Mouse (Mus musculus) intestine, embryonic 14.5 days (tissue): ENCODE data around the gene Armc9. TPM values are rescaled to one million over a fixed set of nuclear protein-coding genes. Genes with fewer than 3 reads are reported as not detected.

ENCODE experiments used
- ATAC-seq: fragments of 200-750 bp; cut with Nextera tagmentation; replicated peaks from 2 replicates; pipeline ENCODE4 v1.8.0; 2017; ENCODE audit warnings: low read depth, moderate number of reproducible peaks, moderate TSS enrichment, moderate library complexity; ENCODE audit not compliant: low FRiP score, low TSS enrichment
- DNase-seq: peaks from one replicate; pipeline ENCODE4 v3.0.0-alpha.2; 2018; ENCODE audit warnings: low spot score
- H3K27ac ChIP-seq: fragments of 300-500 bp; sonication (generic); 2 replicates; pipeline ENCODE4 v1.5.1; 2014; ENCODE audit warnings: low read depth, mild to moderate bottlenecking, control low read depth
- H3K27me3 ChIP-seq: fragments of 300-500 bp; sonication (generic); replicated peaks from 2 replicates; pipeline ENCODE4 v1.6.1; 2014; ENCODE audit warnings: low read length, control low read depth; ENCODE audit not compliant: control insufficient read depth, insufficient read depth
- H3K36me3 ChIP-seq: fragments of 300-500 bp; sonication (generic); 2 replicates; pipeline ENCODE4 v1.6.1; 2014; ENCODE audit warnings: low read length, control low read depth; ENCODE audit not compliant: control insufficient read depth, insufficient read depth
- H3K4me1 ChIP-seq: fragments of 300-500 bp; sonication (generic); replicated peaks from 2 replicates; pipeline ENCODE4 v1.6.1; 2014; ENCODE audit warnings: low read length, control low read depth, mixed read lengths; ENCODE audit not compliant: control insufficient read depth, insufficient read depth
- H3K4me2 ChIP-seq: fragments of 300-500 bp; sonication (generic); 2 replicates; pipeline ENCODE4 v1.6.1; 2014; ENCODE audit warnings: low read length
- H3K4me3 ChIP-seq: fragments of 300-500 bp; sonication (generic); 2 replicates; pipeline ENCODE4 v1.5.1; 2014; ENCODE audit warnings: low read depth, low read length, control low read depth, mixed read lengths
- H3K9ac ChIP-seq: fragments of 300-500 bp; sonication (generic); 2 replicates; pipeline ENCODE4 v1.6.1; 2014; ENCODE audit warnings: mild to moderate bottlenecking, low read length
- H3K9me3 ChIP-seq: fragments of 300-500 bp; sonication (generic); 2 replicates; pipeline ENCODE4 v1.6.1; 2016; ENCODE audit warnings: low read length, control low read depth; ENCODE audit not compliant: control insufficient read depth
- WGBS: fragments of 180-500 bp; shearing (Covaris S2); extraction: QIAGEN DNeasy Blood & Tissue Kit; methylation state at CpG from one replicate; pipeline ENCODE4 v1.1.7; 2014; 5-methylcytosine and 5-hydroxymethylcytosine counted together
- polyA plus RNA-seq: library from polyadenylated mRNA; unstranded; fragments of >200 nt; fragmentation: Nextera tagmentation; extraction: Ambion mirVana; gene quantifications from 2 replicates; pipeline ENCODE4 v1.2.1, GENCODE M21; 2014

Armc9 gene
- polyA plus RNA-seq, 1 experiment from 2014 or later, result 19.1 TPM

DNA sequence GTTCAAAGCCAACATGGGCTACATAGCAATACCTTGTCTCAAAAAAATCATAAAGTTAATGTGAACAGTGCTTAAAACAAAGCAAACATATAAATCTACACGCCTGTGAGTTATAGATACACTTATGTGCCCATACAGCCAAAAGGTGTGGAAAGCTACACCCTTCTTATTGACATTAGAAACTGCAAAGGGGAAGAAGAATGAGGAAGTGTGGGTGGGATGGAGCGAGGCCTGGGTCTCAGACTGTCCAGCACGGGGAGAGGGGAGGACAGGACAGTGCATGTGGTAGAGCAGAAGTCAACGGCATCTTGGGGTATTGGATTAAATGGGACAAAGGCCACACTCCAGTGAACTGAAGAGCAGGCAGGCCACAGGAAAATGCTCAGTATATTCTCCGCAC, 61.8 kb downstream of the Armc9 start:
- no peaks in the 10 kb centered on the region for H3K4me1 ChIP-seq
- 84% methylated on average over 5 of the region's 5 CpGs for WGBS
- peaks cover 3% of the 10 kb centered on the region; the same call in 1 of the 2 replicates for H3K36me3 ChIP-seq
- H3K9ac ChIP-seq, result no peak overlapping the region
- no peak overlapping the region for H3K4me2 ChIP-seq
- no peak overlapping the region for H3K4me3 ChIP-seq
- ATAC-seq (no peak), DNase-seq (no peak)
- H3K27ac ChIP-seq, result no peak overlapping the region
- no peaks in the 10 kb centered on the region for H3K27me3 ChIP-seq
- H3K9me3 ChIP-seq, result no peaks in the 10 kb centered on the region

DNA sequence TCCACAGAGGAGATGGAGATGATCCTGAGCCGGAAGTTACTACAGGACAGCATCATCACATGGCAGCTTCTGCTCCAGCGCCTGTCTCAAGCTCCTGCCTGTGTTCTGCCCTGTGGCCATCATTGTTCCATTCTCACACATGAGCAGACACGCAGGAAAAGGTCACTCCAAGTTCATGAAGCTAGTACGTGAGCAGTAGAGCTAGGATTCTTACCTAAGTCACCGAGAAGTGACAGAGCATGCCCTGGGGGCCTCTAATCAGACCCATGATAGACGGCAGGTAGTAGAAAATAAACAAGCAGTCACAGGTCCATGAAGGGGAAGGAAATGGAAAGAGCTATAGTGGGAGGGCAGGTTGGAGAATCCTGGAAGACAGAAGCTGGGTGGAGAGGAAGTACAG, 63.4 kb downstream of the Armc9 start:
- Histone ChIP-seq H3K27me3 (no peaks in the 10 kb centered on the region), H3K27ac (no peak overlapping the region), H3K9ac (no peak overlapping the region), H3K4me1 (no peaks in the 10 kb centered on the region), H3K9me3 (no peaks in the 10 kb centered on the region), H3K4me2 (no peak overlapping the region), H3K4me3 (no peak overlapping the region), H3K36me3 (peaks cover 3% of the 10 kb centered on the region; the same call in 1 of the 2 replicates)
- ATAC-seq (no peak), DNase-seq (no peak)
- WGBS, result 48% methylated on average over 6 of the region's 6 CpGs

DNA sequence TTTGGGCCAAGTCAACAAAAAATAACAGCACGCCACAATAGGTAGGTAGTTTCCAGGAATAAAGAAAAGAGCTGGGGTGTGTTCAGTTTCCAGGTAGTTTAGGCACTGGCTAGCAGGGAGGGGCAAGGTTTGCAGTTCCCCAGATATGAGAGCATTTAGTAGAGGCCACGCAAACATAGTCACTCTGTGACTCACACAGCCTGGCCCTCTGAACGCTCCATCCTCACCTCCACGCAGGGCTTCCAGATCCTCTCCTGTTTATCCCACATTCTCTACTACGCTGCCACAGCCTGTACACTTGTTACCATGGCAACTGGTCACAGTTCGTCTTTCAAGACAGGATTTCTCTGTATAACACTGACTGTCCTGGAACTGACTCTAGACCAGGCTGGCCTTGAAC, 70.6 kb downstream of the Armc9 start:
- Histone ChIP-seq H3K9me3 (no peaks in the 10 kb centered on the region), H3K27me3 (no peaks in the 10 kb centered on the region), H3K9ac (no peak overlapping the region), H3K4me2 (no peak overlapping the region), H3K36me3 (no peaks in the 10 kb centered on the region), H3K4me3 (no peak overlapping the region), H3K27ac (no peak overlapping the region), H3K4me1 (no peaks in the 10 kb centered on the region)
- no peak for ATAC-seq
- no peak for DNase-seq
- 55% methylated on average over 6 of the region's 6 CpGs for WGBS

DNA sequence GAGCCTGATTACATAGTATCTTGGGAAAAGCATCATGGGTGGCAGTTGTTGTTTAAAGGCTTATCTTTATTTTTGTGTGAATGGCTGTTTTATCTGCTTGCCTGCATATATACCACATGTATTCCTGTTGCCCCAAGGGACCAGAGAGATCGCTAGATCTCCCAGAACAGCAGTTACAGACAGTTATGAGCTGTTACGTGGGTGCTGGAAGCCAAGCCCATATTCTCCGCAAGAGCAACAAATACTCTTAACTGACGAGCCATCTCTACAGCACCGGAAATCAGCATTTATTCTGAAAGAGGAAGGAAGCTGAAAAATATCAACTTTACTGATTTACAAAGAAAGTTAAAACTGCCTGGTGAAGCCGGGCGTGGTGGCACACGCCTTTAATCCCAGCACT, 74.1 kb downstream of the Armc9 start:
- ATAC-seq (no peak), DNase-seq (no peak)
- WGBS, result 93% methylated on average over 8 of the region's 8 CpGs
- no peak overlapping the region for H3K27ac ChIP-seq
- H3K27me3 ChIP-seq, result no peaks in the 10 kb centered on the region
- no peak overlapping the region for H3K4me3 ChIP-seq
- H3K4me1 ChIP-seq, result no peaks in the 10 kb centered on the region
- no peak overlapping the region for H3K9ac ChIP-seq
- no peaks in the 10 kb centered on the region for H3K36me3 ChIP-seq
- no peak overlapping the region for H3K4me2 ChIP-seq
- H3K9me3 ChIP-seq, result no peaks in the 10 kb centered on the region

DNA sequence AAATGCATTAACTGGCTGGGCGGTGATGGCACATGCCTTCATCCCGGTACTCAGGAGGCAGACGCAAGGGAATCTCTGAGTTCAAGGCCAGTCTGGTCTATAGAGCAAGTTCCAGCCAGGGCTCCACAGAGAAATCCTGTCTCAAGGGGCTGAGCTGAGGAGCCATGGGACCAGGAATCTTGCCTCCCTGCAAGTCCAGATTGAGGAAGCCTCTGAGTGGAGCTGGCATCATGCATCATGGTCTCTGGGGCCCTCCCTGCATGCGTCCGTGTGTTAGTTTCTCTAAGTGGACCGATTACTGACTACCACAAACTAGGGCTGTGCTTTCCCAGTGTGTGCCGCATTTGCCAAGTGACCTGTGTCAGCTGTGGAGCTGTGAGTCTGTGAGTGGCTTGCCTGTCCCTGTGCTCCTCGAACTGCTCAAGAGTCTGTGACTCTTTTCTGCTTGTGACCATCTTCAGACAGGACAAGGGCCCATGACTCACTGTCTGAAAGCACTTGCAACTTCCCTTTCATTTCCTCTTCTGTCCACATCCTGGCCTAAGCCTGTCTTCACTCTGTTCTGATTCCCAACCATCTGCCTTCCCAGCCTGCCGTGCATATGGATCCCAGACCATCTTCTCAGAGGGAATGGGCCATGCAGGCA, 74.7 kb downstream of the Armc9 start:
- no peak for ATAC-seq
- Histone ChIP-seq H3K27me3 (no peaks in the 10 kb centered on the region), H3K27ac (no peak overlapping the region), H3K4me1 (no peaks in the 10 kb centered on the region), H3K36me3 (no peaks in the 10 kb centered on the region), H3K4me3 (no peak overlapping the region), H3K9ac (no peak overlapping the region), H3K9me3 (no peaks in the 10 kb centered on the region), H3K4me2 (no peak overlapping the region)
- DNase-seq, result no peak
- 90% methylated on average over 9 of the region's 9 CpGs for WGBS

DNA sequence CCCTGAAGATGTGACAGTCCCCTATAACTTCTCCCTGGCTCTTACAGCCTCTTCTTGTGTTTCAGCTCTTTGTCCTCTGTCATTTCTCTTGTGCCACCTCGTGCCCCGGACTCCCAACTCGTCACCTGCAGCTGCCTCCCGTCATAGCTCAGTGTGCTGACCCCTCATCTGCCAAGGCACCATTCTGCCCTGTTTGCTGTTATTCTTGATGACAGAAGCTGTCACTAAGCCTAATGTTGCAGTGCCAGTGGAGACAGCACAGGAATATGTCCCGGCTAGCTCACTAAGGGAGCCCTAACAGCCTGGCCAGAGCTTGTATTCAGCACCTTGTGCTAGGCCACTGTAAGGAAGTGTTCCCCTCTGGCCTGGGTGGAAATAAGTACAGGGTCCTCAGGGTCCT, 78.1 kb downstream of the Armc9 start:
- no peaks in the 10 kb centered on the region for H3K9me3 ChIP-seq
- H3K4me3 ChIP-seq, result no peak overlapping the region
- H3K9ac ChIP-seq, result no peak overlapping the region
- no peak for DNase-seq
- H3K4me1 ChIP-seq, result no peaks in the 10 kb centered on the region
- H3K4me2 ChIP-seq, result no peak overlapping the region
- ATAC-seq, result no peak
- no peak overlapping the region for H3K27ac ChIP-seq
- no peaks in the 10 kb centered on the region for H3K36me3 ChIP-seq
- WGBS, result 89% methylated on average over 5 of the region's 5 CpGs
- no peaks in the 10 kb centered on the region for H3K27me3 ChIP-seq

DNA sequence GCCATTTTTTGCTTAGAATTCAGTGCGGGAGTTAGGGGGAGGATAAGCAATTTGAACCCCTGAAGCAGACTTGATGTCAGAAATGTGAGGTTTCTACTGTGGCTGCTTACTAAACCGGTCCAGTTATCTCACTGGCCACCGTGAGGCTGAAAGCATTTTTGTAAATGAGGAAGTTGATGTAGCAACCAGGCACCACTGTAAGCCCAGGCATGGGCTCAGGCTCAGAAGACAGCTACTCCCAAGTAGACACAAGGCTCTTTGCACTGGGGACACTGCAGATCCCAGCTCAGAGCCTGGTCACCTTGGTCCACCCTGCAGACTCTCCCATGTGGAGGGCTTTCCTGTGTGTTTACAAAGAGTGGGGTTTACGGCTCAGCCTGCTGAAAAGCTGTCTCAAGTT, 79.2 kb downstream of the Armc9 start:
- no peak for ATAC-seq
- Histone ChIP-seq H3K4me3 (no peak overlapping the region), H3K4me2 (no peak overlapping the region), H3K36me3 (no peaks in the 10 kb centered on the region), H3K4me1 (no peaks in the 10 kb centered on the region), H3K27me3 (no peaks in the 10 kb centered on the region), H3K9me3 (no peaks in the 10 kb centered on the region), H3K9ac (no peak overlapping the region), H3K27ac (no peak overlapping the region)
- WGBS, result 43% methylated on average over 4 of the region's 4 CpGs
- DNase-seq, result no peak

DNA sequence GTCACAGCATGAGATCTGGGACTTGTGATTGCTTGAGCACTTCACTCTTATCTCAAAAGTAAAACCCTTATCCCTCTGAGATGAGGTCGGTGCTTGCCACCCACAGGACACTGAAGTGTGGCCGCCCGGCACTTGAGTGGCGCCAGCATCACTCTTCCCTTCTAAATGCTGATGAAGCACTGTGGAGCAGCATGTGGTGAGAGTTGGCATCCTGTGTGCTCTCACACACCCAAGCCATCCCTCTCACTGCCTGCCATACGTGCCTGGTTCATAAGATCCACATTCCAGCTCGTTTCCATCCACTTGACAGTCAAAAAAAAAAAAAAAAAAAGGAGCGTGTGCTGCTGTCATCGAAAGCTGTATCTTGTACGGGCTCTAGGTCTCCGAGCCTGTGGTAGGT, 80.5 kb downstream of the Armc9 start:
- H3K4me2 ChIP-seq, result no peak overlapping the region
- H3K4me3 ChIP-seq, result no peak overlapping the region
- H3K27me3 ChIP-seq, result no peaks in the 10 kb centered on the region
- no peak overlapping the region for H3K9ac ChIP-seq
- no peak for ATAC-seq
- H3K36me3 ChIP-seq, result no peaks in the 10 kb centered on the region
- H3K4me1 ChIP-seq, result no peaks in the 10 kb centered on the region
- H3K9me3 ChIP-seq, result no peaks in the 10 kb centered on the region
- DNase-seq, result no peak
- no peak overlapping the region for H3K27ac ChIP-seq
- 86% methylated on average over 10 of the region's 10 CpGs for WGBS

DNA sequence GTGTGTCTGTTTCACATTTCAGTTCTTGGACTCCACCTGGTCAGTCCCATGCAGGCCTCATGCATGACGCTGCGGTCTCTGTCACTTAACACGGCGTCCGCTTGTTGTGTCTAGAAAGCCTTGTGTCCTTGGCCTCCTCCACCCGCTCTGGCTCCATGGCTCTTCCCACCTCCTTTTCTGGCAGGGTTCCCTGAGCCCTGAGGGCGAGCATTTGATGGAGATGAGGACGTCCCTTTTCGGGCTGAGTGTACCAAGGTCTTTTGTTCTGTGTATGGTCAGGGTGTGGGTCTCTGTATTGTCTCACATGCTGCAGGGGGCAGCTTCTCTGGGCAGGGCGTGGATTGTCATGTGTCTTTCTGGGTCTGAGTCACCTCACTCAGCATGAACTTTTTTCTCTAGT, 81.9 kb downstream of the Armc9 start:
- H3K9ac ChIP-seq, result no peak overlapping the region
- H3K36me3 ChIP-seq, result no peaks in the 10 kb centered on the region
- H3K4me2 ChIP-seq, result no peak overlapping the region
- H3K9me3 ChIP-seq, result no peaks in the 10 kb centered on the region
- no peak overlapping the region for H3K4me3 ChIP-seq
- ATAC-seq (no peak), DNase-seq (no peak)
- no peak overlapping the region for H3K27ac ChIP-seq
- 84% methylated on average over 10 of the region's 10 CpGs for WGBS
- no peaks in the 10 kb centered on the region for H3K4me1 ChIP-seq
- H3K27me3 ChIP-seq, result no peaks in the 10 kb centered on the region
